Mouse (Mus musculus) embryonic fibroblast, embryonic 13.5 days (primary cell): ENCODE measurements around the gene Ppfia2.

ENCODE experiments used
- CTCF ChIP-seq: IDR thresholded peaks from 2 replicates; pipeline ENCODE4 v1.5.1; 2011; ENCODE audit warnings: mild to moderate bottlenecking, control low read depth, low read length, moderate library complexity, borderline replicate concordance; ENCODE audit not compliant: insufficient read depth
- POLR2A ChIP-seq: IDR thresholded peaks from 2 replicates; pipeline ENCODE4 v1.6.1; 2011; ENCODE audit warnings: low read depth, mild to moderate bottlenecking, control low read depth, low read length, moderate library complexity

GRCm38 (mm10) chr10:106871847-106872246, 401.7 kb downstream of the Ppfia2 start:
- TF ChIP-seq POLR2A (no peak), CTCF (no peak)
